Mouse (Mus musculus): Measurements from ENCODE around the gene Rtbdn. TPM values are rescaled to one million over a fixed set of nuclear protein-coding genes. Genes with fewer than 3 reads are reported as not detected.

Rtbdn gene
- polyA plus RNA-seq, 1 experiment from 2014 or later = 0.20 TPM

- H3K27ac ChIP-seq (ENCODE audit: poor library complexity, severe bottlenecking) = no peak overlapping the region
Measured at GRCm38 (mm10) chr8:84981644-84982498, 35.1 kb downstream of the Rtbdn start.

DNA sequence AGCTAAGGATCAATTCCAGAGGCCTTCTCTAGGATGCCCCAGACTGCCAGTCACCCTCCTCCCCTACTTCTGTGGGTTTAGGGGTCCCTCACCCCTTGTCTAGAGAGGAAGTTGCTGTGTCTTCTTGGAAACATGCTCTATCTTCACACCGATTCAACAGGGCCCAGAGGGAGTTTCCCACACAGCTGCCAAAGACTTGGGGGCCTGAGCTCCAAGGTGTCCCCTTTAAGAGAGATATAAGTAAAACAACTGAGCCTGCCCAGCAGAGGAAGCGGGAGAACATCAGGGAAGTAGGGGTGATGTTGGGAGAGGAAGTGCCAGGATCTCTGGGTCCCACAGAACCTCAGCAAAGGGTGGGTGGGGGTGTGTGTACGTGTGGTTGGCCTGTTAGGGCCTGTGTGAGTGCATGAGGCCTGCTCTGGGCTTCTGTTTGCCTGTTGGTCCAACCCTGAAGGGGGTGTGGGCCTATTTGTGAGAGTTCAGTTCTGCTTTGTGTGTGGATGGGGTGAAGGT, 35.8 kb downstream of the Rtbdn start:
- ATAC-seq (ENCODE audit: insufficient number of reproducible peaks, low FRiP score) = no peak
- H3K36me3 ChIP-seq = no peaks in the 10 kb centered on the region
- no peak overlapping the region for H3K4me3 ChIP-seq
- 50% methylated on average over 3 of the region's 3 CpGs for WGBS
- no peaks in the 10 kb centered on the region for H3K9me3 ChIP-seq (replicated peaks)
- no peak overlapping the region for H3K4me2 ChIP-seq
- no peak overlapping the region for H3K9ac ChIP-seq
- H3K27ac ChIP-seq (ENCODE audit: poor library complexity, severe bottlenecking) = no peak overlapping the region
- peaks cover 62% of the 10 kb centered on the region for H3K4me1 ChIP-seq (replicated peaks)
- H3K27me3 ChIP-seq (replicated peaks) = 0 out of 2 replicates have a peak, but pooled peaks cover under 1% of the 10 kb centered on the region

More at GRCm38 (mm10) chr8:84981644-84982498, 35.1 kb downstream of the Rtbdn start:
- no peak for ATAC-seq (ENCODE audit: insufficient number of reproducible peaks, low FRiP score)
- H3K36me3 ChIP-seq = no peaks in the 10 kb centered on the region
- peaks cover 68% of the 10 kb centered on the region for H3K4me1 ChIP-seq (replicated peaks)
- H3K9me3 ChIP-seq (replicated peaks) = no peaks in the 10 kb centered on the region
- H3K27me3 ChIP-seq (replicated peaks) = no peaks in the 10 kb centered on the region
- WGBS = 74% methylated on average over 15 of the region's 15 CpGs
- H3K4me2 ChIP-seq = no peak overlapping the region
- H3K9ac ChIP-seq = no peak overlapping the region
- no peak overlapping the region for H3K4me3 ChIP-seq

DNA sequence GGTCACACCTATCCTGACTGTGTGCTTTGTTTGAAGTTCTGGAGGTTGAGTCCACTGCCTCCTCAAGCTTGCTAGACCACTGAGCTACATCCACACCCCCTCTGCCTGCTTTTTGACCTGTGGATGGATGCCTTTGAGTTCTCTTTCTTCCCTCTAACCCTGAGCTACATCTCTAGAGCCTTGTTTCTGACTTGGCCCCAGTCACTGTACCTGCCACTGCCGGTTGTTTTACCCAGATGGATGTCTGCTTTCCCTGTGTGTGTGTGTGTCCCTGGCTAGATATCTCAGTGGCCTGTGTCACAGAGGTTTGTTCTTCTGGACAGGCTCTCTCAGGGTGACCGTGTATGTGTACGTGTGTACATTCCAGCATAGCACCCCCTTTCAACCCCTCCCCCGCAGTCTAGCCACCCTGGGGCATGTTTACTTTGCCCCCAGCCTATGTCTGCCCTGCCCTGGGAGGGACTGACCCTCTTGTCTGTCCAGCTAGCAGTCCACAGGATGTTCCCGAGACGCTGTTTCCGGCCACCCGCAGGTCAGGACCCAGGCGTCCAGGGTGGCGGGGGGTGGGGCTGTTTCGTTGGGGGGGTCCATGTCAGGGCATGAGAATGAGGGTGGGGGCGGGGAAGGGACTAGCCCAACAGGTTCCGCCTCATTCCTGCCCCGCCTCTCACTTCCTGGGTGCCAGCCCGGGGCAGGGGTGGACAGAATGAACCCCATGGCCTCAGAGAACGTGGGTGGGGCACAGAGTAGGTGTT, 37.7 kb downstream of the Rtbdn start:
- peaks cover 9% of the 10 kb centered on the region for H3K27me3 ChIP-seq (replicated peaks)
- H3K9me3 ChIP-seq (replicated peaks) = no peaks in the 10 kb centered on the region; the same call in 1 of the 2 replicates
- ATAC-seq (ENCODE audit: insufficient number of reproducible peaks, low FRiP score) = no peak
- 8% methylated on average over 16 of the region's 16 CpGs for WGBS
- no peaks in the 10 kb centered on the region for H3K36me3 ChIP-seq
- H3K9ac ChIP-seq = peak overlapping the region; percentile 70; the same call in 1 of the 2 replicates
- peak overlapping the region; percentile 98 for H3K4me2 ChIP-seq
- H3K27ac ChIP-seq (ENCODE audit: poor library complexity, severe bottlenecking) = peak overlapping the region; percentile 37
- H3K4me3 ChIP-seq = peak overlapping the region; percentile 59; the same call in 1 of the 2 replicates
- H3K4me1 ChIP-seq (replicated peaks) = peaks cover 57% of the 10 kb centered on the region

- Histone ChIP-seq H3K4me1 (replicated peaks) (peaks cover 51% of the 10 kb centered on the region), H3K4me2 (peak overlapping the region; percentile 98), H3K4me3 (peak overlapping the region; percentile 59), H3K9me3 (replicated peaks) (no peaks in the 10 kb centered on the region; the same call in 1 of the 2 replicates), H3K27me3 (replicated peaks) (peaks cover 9% of the 10 kb centered on the region), H3K27ac (ENCODE audit: poor library complexity, severe bottlenecking) (peak overlapping the region; percentile 39; the same call in 1 of the 2 replicates), H3K9ac (peak overlapping the region; percentile 70), H3K36me3 (no peaks in the 10 kb centered on the region)
- 2% methylated on average over 23 of the region's 23 CpGs for WGBS
- no peak for ATAC-seq (ENCODE audit: insufficient number of reproducible peaks, low FRiP score)
Measured at GRCm38 (mm10) chr8:84985049-84985683, 38.4 kb downstream of the Rtbdn start.

DNA sequence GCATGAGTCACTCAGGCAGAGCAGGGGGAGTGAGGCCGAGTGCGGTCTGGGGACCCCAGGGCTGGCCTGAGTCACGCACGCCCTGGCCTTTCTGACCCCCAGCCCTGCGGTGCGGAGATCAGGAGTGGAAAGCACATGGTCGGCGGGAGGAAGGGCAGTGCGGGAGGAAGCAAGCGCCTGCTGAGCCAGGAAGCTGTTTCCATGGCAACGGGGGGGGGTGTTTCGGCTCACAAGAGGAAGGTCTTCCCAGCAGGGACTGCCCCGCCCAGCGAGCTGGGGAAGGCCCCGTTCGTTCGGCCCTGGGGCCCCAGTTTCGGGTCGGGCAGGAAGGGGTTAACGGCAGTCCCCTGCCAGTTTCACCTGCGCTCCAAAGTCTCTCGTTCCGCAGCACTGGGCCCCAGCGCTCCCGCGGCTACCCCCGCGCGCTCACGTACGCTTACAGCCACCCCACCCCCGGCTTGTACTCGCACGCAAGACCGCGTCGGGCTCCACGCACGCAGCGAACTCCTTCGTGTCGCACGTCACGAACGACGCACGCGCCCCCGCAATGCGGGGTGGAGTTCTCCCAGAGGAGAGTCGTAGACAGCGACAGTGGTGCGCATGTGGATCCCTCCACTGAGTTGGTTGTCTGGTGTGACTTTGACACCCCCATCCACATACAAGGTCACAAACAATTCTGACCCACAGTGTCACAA, 39.0 kb downstream of the Rtbdn start:
- Histone ChIP-seq H3K4me3 (peak overlapping the region; percentile 59), H3K4me1 (replicated peaks) (peaks cover 47% of the 10 kb centered on the region), H3K27ac (ENCODE audit: poor library complexity, severe bottlenecking) (peak overlapping the region; percentile 39; the same call in 1 of the 2 replicates), H3K36me3 (no peaks in the 10 kb centered on the region), H3K27me3 (replicated peaks) (peaks cover 9% of the 10 kb centered on the region), H3K9me3 (replicated peaks) (no peaks in the 10 kb centered on the region; the same call in 1 of the 2 replicates), H3K9ac (peak overlapping the region; percentile 70), H3K4me2 (peak overlapping the region; percentile 98)
- peak; percentile 57 for ATAC-seq (ENCODE audit: insufficient number of reproducible peaks, low FRiP score)
- under 1% methylated on average over 53 of the region's 53 CpGs for WGBS

- Histone ChIP-seq H3K9ac (peak overlapping the region; percentile 70; the same call in 1 of the 2 replicates), H3K4me2 (peak overlapping the region; percentile 98), H3K4me1 (replicated peaks) (peaks cover 45% of the 10 kb centered on the region), H3K36me3 (no peaks in the 10 kb centered on the region), H3K9me3 (replicated peaks) (no peaks in the 10 kb centered on the region; the same call in 1 of the 2 replicates), H3K4me3 (peak overlapping the region; percentile 59), H3K27me3 (replicated peaks) (peaks cover 9% of the 10 kb centered on the region), H3K27ac (ENCODE audit: poor library complexity, severe bottlenecking) (0 out of 2 replicates have a peak overlapping the region, but pooled peaks have one; percentile 4)
- no peak for ATAC-seq (ENCODE audit: insufficient number of reproducible peaks, low FRiP score)
- WGBS = 35% methylated on average over 8 of the region's 8 CpGs
Measured at GRCm38 (mm10) chr8:84986379-84986945, 39.7 kb downstream of the Rtbdn start.

DNA sequence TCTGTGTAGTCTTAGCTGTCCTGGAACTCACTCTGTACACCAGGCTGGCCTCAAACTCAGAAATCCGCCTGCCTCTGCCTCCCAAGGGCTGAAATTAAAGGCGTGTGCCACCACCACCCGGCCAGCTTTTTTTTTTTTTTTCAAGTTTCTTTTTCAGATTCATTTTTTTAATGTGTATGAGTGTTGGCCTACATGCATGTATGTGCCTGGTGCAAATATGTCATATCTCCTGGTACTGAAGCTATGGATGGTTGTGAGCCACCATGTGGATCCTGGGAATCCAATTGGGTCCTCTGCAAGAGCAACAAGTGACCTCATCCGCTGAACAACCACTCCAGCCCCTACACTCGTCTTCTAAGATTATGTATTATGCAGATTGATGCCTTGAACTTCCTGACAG, 40.6 kb downstream of the Rtbdn start:
- WGBS = 76% methylated on average over 5 of the region's 5 CpGs
- Histone ChIP-seq H3K4me3 (no peak overlapping the region), H3K9me3 (replicated peaks) (no peaks in the 10 kb centered on the region; the same call in 1 of the 2 replicates), H3K36me3 (no peaks in the 10 kb centered on the region), H3K27me3 (replicated peaks) (peaks cover 9% of the 10 kb centered on the region), H3K4me1 (replicated peaks) (peaks cover 35% of the 10 kb centered on the region), H3K4me2 (no peak overlapping the region), H3K9ac (no peak overlapping the region), H3K27ac (ENCODE audit: poor library complexity, severe bottlenecking) (no peak overlapping the region)
- no peak for ATAC-seq (ENCODE audit: insufficient number of reproducible peaks, low FRiP score)

GRCm38 (mm10) chr8:84987903-84988302, 41.1 kb downstream of the Rtbdn start:
- 68% methylated on average over 2 of the region's 2 CpGs for whole genome bisulfite sequencing
- Histone ChIP-seq H3K4me2 (no peak overlapping the region), H3K36me3 (no peaks in the 10 kb centered on the region), H3K4me3 (no peak overlapping the region), H3K9me3 (replicated peaks) (no peaks in the 10 kb centered on the region; the same call in 1 of the 2 replicates), H3K27me3 (replicated peaks) (peaks cover 9% of the 10 kb centered on the region), H3K27ac (ENCODE audit: poor library complexity, severe bottlenecking) (no peak overlapping the region), H3K4me1 (replicated peaks) (peaks cover 32% of the 10 kb centered on the region), H3K9ac (no peak overlapping the region)
- ATAC-seq (ENCODE audit: insufficient number of reproducible peaks, low FRiP score) = no peak

DNA sequence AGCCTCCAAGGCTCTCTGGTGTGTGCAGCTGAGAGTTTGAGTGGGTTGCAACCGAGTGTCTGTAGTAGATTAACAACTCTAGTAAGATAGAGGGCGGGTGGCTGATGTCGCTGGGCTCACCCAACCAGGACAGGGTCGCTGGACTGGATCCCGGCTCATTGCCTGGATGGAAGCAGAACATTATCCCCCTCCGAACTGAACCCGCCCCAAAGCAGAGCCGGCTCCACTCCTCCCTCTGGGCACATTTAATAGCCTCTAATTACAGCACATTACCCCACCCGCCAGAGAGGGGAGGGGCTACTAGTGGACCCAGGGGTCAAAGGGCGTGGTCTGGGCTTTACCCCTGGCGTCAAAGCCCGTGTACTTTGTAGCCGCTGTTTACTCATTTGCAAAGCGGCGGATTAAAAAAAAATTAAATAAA, 42.5 kb downstream of the Rtbdn start:
- H3K4me1 ChIP-seq (replicated peaks) = peaks cover 30% of the 10 kb centered on the region
- ATAC-seq (ENCODE audit: insufficient number of reproducible peaks, low FRiP score) = no peak
- no peak overlapping the region for H3K27ac ChIP-seq (ENCODE audit: poor library complexity, severe bottlenecking)
- no peaks in the 10 kb centered on the region; the same call in 1 of the 2 replicates for H3K9me3 ChIP-seq (replicated peaks)
- WGBS = 16% methylated on average over 15 of the region's 15 CpGs
- peaks cover 17% of the 10 kb centered on the region for H3K27me3 ChIP-seq (replicated peaks)
- 0 out of 2 replicates have a peak overlapping the region, but pooled peaks have one; percentile 32 for H3K9ac ChIP-seq
- H3K36me3 ChIP-seq = no peaks in the 10 kb centered on the region
- peak overlapping the region; percentile 16; the same call in 1 of the 2 replicates for H3K4me3 ChIP-seq
- H3K4me2 ChIP-seq = peak overlapping the region; percentile 98

Measured in heart, embryonic 12.5 days (tissue).